Mouse (Mus musculus) thymus, adult 2 months (tissue): ENCODE data around the gene Actg1. TPM values are rescaled to one million over a fixed set of nuclear protein-coding genes. Genes with fewer than 3 reads are reported as not detected.
"Not testable (repeated sequence)": the region's sequence is repeated elsewhere in the genome, so short reads cannot be mapped to it uniquely, and the experiment has no call there.

Source experiments
- DNase-seq: peaks from one replicate; pipeline ENCODE4 v3.0.0; 2021
- H3K27ac ChIP-seq: fragments of 200-500 bp; 2 replicates; pipeline ENCODE4 v1.5.1; 2012; ENCODE audit warnings: low read length, control low read depth; ENCODE audit not compliant: control insufficient read depth, insufficient read depth
- H3K27me3 ChIP-seq: fragments of 200-500 bp; 2 replicates; pipeline ENCODE4 v1.6.1; 2012; ENCODE audit warnings: mild to moderate bottlenecking, low read length, moderate library complexity, mixed read lengths; ENCODE audit not compliant: control insufficient read depth, insufficient read depth
- H3K36me3 ChIP-seq: fragments of 200-500 bp; 2 replicates; pipeline ENCODE4 v1.6.1; 2012; ENCODE audit warnings: mild to moderate bottlenecking, low read length, moderate library complexity; ENCODE audit not compliant: control insufficient read depth, insufficient read depth
- H3K4me1 ChIP-seq: fragments of 200-500 bp; replicated peaks from 2 replicates; pipeline ENCODE4 v1.6.1; 2012; ENCODE audit warnings: low read length; ENCODE audit not compliant: control insufficient read depth, insufficient read depth
- H3K4me3 ChIP-seq: fragments of 200-500 bp; 2 replicates; pipeline ENCODE4 v1.5.1; 2012; ENCODE audit warnings: mild to moderate bottlenecking, low read length, control low read depth, moderate library complexity; ENCODE audit not compliant: control insufficient read depth, insufficient read depth
- CTCF ChIP-seq: fragments of 200-500 bp; IDR thresholded peaks from 2 replicates; pipeline ENCODE4 v1.5.1; 2012; ENCODE audit warnings: mild to moderate bottlenecking, control low read depth, low read length, moderate library complexity, borderline replicate concordance; ENCODE audit not compliant: control insufficient read depth, poor library complexity, insufficient read depth; ENCODE audit errors: extremely low read depth
- POLR2A ChIP-seq: fragments of 200-500 bp; IDR thresholded peaks from 2 replicates; pipeline ENCODE4 v1.6.1; 2012; ENCODE audit warnings: mild to moderate bottlenecking, low read length, control low read depth, moderate library complexity; ENCODE audit not compliant: control insufficient read depth, poor library complexity, insufficient read depth; ENCODE audit errors: extremely low read depth
- WGBS: fragments of 180-500 bp; shearing (Covaris S2); methylation state at CpG from one replicate; pipeline ENCODE4 v1.1.7; 2018; 5-methylcytosine and 5-hydroxymethylcytosine counted together
- polyA plus RNA-seq: library from polyadenylated mRNA; depleted of rRNA; stranded (reverse); fragments of >200 nt; gene quantifications from 2 replicates; pipeline ENCODE4 v1.2.3, GENCODE M21; 2012

The Actg1 gene
- polyA plus RNA-seq, 1 experiment: 1,233 TPM

- no peak for TF ChIP-seq POLR2A
- TF ChIP-seq CTCF: no peak
- Histone ChIP-seq H3K4me3 (no peak overlapping the region), H3K4me1 (peaks cover 14% of the 10 kb centered on the region), H3K36me3 (no peaks in the 10 kb centered on the region), H3K27ac (no peak overlapping the region), H3K27me3 (no peaks in the 10 kb centered on the region)
- 92% methylated on average over 15 of the region's 15 CpGs for WGBS
- DNase-seq: no peak
Measured at GRCm38 (mm10) chr11:120356319-120356840, 8.0 kb upstream of the Actg1 start.

GRCm38 (mm10) chr11:120355277-120356039 lies 7.1 kb upstream of the Actg1 start:
- Histone ChIP-seq H3K4me1 (peaks cover 22% of the 10 kb centered on the region), H3K27me3 (no peaks in the 10 kb centered on the region), H3K27ac (no peak overlapping the region), H3K36me3 (no peaks in the 10 kb centered on the region), H3K4me3 (no peak overlapping the region)
- WGBS: 95% methylated on average over 5 of the region's 5 CpGs
- DNase-seq: no peak
- TF ChIP-seq CTCF: no peak
- no peak for TF ChIP-seq POLR2A

GRCm38 (mm10) chr11:120354304-120355276 lies 6.2 kb upstream of the Actg1 start:
- no peak overlapping the region for H3K4me3 ChIP-seq
- H3K27ac ChIP-seq: no peak overlapping the region
- WGBS: 91% methylated on average over 17 of the region's 17 CpGs
- TF ChIP-seq POLR2A (no peak), CTCF (no peak)
- H3K36me3 ChIP-seq: no peaks in the 10 kb centered on the region
- no peak for DNase-seq
- H3K27me3 ChIP-seq: no peaks in the 10 kb centered on the region
- H3K4me1 ChIP-seq: peaks cover 28% of the 10 kb centered on the region

- H3K27ac ChIP-seq: peak overlapping the region; percentile 27; the same call in 1 of the 2 replicates
- WGBS: 5% methylated on average over 26 of the region's 26 CpGs
- no peaks in the 10 kb centered on the region for H3K27me3 ChIP-seq
- H3K36me3 ChIP-seq: no peaks in the 10 kb centered on the region
- TF ChIP-seq CTCF (peak; percentile 82; the same call in 1 of the 2 replicates), POLR2A (no peak)
- peaks cover 36% of the 10 kb centered on the region for H3K4me1 ChIP-seq
- peak overlapping the region; percentile 13 for H3K4me3 ChIP-seq
- DNase-seq: peak; percentile 79
Measured at GRCm38 (mm10) chr11:120353500-120354303, 5.4 kb upstream of the Actg1 start.

GRCm38 (mm10) chr11:120352571-120353290 lies 4.4 kb upstream of the Actg1 start:
- Histone ChIP-seq H3K4me3 (no peak overlapping the region), H3K36me3 (no peaks in the 10 kb centered on the region), H3K4me1 (peaks cover 36% of the 10 kb centered on the region), H3K27me3 (no peaks in the 10 kb centered on the region), H3K27ac (no peak overlapping the region)
- DNase-seq: no peak
- WGBS: 60% methylated on average over 13 of the region's 13 CpGs
- TF ChIP-seq POLR2A: no peak
- TF ChIP-seq CTCF: no peak

GRCm38 (mm10) chr11:120352093-120352350 lies 3.7 kb upstream of the Actg1 start:
- not testable (repeated sequence) for H3K4me3 ChIP-seq, H3K36me3 ChIP-seq, H3K27me3 ChIP-seq, H3K27ac ChIP-seq, DNase-seq
- WGBS: 76% methylated on average over 5 of the region's 5 CpGs
- peaks cover 38% of the 10 kb centered on the region for H3K4me1 ChIP-seq
